Mouse (Mus musculus) forebrain, embryonic 10.5 days (tissue): ENCODE measurements around the gene Rec8. TPM values are rescaled to one million over a fixed set of nuclear protein-coding genes. Genes with fewer than 3 reads are reported as not detected.

Experiments
- DNase-seq: peaks from one replicate; pipeline ENCODE4 v3.0.0-alpha.2; 2017; ENCODE audit warnings: low spot score; ENCODE audit errors: extremely low spot score
- H3K27ac ChIP-seq: fragments of 300-500 bp; sonication (generic); 2 replicates; pipeline ENCODE4 v1.5.1; 2016; ENCODE audit warnings: mild to moderate bottlenecking
- H3K27me3 ChIP-seq: fragments of 300-500 bp; sonication (generic); 2 replicates; pipeline ENCODE4 v1.6.1; 2016; ENCODE audit warnings: mild to moderate bottlenecking; ENCODE audit not compliant: poor library complexity, severe bottlenecking
- H3K36me3 ChIP-seq: fragments of 300-500 bp; sonication (generic); replicated peaks from 2 replicates; pipeline ENCODE4 v1.6.1; 2016; ENCODE audit warnings: mild to moderate bottlenecking, moderate library complexity
- H3K4me1 ChIP-seq: fragments of 300-500 bp; sonication (generic); 2 replicates; pipeline ENCODE4 v1.6.1; 2016
- H3K4me3 ChIP-seq: fragments of 300-500 bp; sonication (generic); 2 replicates; pipeline ENCODE4 v1.5.1; 2016; ENCODE audit warnings: mild to moderate bottlenecking, moderate library complexity
- H3K9me3 ChIP-seq: fragments of 300-500 bp; sonication (generic); 2 replicates; pipeline ENCODE4 v1.6.1; 2016; ENCODE audit warnings: mild to moderate bottlenecking, moderate library complexity
- WGBS: fragments of 180-500 bp; shearing (Covaris S2); methylation state at CpG from one replicate; pipeline ENCODE4 v1.1.7; 2016; 5-methylcytosine and 5-hydroxymethylcytosine counted together
- polyA plus RNA-seq: library from polyadenylated mRNA; unstranded; fragments of >200 nt; fragmentation: Nextera tagmentation; extraction: Ambion mirVana; gene quantifications from 2 replicates; pipeline ENCODE4 v1.2.1, GENCODE M21; 2016

Rec8 gene
- polyA plus RNA-seq, result 5.6 and 5.7 TPM in 2 replicates

DNA sequence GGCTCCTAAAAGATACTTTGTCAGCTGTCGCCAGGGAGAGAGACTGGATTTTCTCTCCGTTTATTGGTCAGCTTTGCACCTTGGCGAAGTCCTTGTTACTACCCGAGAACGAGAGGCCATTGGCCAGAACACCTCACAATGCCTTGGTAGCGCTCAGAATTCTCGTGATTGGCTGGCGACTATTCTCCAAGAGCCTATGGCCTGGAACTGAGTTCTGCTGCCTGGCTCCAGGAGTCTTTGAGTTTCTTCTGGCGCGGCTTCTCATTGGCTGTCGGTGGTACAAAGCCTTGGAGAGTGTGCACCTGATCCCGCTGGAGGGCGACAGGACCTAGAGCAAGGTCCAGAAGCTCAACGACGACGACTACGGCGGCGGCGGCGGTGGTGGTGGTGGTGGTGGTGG is at the start of gene Rec8:
Gene Rec8, plus strand, starts transcription at position 216 of the 400 bp plus-strand sequence.
- WGBS, result 28% methylated on average over 21 of the region's 21 CpGs
- H3K27ac ChIP-seq, result peak within 1 kb of the TSS; percentile 42; the same call in 1 of the 2 replicates

DNA sequence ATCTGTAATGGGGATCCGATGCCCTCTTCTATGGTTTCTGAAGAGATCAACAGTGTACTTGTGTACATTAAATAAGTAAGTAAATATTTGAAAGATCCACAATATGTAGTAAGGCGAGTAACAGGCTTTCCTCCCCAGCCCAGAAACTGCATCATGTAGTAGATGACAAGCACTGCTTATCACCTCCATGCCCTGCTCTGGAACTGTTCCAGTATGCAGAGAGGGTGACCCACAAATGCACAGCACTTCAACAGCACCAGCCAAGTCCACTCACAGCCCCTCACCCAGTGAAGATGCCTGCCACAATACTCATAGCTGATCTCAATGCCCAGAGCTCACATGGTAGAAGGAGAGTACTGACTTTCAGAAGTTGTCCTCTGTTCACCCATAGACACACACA is 47.2 kb upstream of the Rec8 start:
- H3K27ac ChIP-seq, result no peak overlapping the region
- no peaks in the 10 kb centered on the region for H3K9me3 ChIP-seq
- H3K27me3 ChIP-seq, result peaks cover 3% of the 10 kb centered on the region; the same call in 1 of the 2 replicates
- no peak for DNase-seq
- H3K4me1 ChIP-seq, result peaks cover 4% of the 10 kb centered on the region
- H3K36me3 ChIP-seq, result peaks cover 45% of the 10 kb centered on the region
- no peak overlapping the region for H3K4me3 ChIP-seq
- 89% methylated on average over 2 of the region's 2 CpGs for WGBS

More for the DNA sequence above, at the start of gene Rec8:
- Histone ChIP-seq H3K4me3 (peak within 1 kb of the TSS; percentile 36), H3K9me3 (no peaks in the 10 kb centered on the region), H3K36me3 (no peaks in the 10 kb centered on the region; the same call in 1 of the 2 replicates), H3K4me1 (peaks cover 20% of the 10 kb centered on the region), H3K27me3 (peaks cover 13% of the 10 kb centered on the region)
- peak; percentile 63 for DNase-seq

DNA sequence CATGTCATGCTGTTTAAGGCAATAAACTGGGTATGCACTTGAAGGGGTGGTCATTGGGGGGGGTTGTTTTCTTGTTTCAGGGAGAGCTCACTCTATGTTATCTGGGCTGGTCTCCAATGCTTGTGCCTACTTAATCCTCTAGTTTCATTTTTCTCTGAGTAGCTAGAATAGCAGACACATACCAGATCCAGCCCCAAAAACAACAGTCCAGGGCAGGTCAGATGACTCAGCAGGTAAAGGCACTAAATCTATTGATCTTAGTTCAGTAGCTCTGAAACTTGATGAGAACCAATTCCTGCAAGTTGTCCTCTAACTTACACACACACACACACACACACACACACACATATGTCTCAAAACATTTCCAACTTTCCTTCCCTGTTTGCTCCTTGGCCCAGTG is 46.1 kb upstream of the Rec8 start:
- H3K36me3 ChIP-seq, result peaks cover 34% of the 10 kb centered on the region
- no peak for DNase-seq
- no peaks in the 10 kb centered on the region for H3K9me3 ChIP-seq
- peaks cover 4% of the 10 kb centered on the region; the same call in 1 of the 2 replicates for H3K27me3 ChIP-seq
- H3K4me1 ChIP-seq, result peaks cover 11% of the 10 kb centered on the region
- no peak overlapping the region for H3K27ac ChIP-seq
- H3K4me3 ChIP-seq, result no peak overlapping the region

DNA sequence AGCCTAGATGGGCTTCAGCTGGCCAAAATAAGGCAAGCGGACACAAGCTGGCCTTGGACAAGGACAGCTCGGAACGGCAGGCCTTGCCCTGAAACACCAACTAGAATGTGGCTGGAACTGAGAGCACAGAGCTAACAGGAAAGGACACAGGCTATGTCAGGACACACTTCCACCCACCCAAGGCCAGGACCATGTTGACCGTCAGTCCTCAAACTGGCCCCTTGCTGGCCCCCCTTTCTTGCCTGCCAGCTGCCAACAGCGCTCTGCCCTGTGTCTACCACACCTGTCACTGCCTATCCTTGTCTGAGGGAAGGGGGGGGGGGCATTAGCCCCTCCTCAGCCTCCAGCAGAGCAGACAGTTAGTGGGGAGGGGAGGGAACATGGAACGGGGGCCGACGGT is 42.5 kb upstream of the Rec8 start, which contains the start of gene Fitm1:
Gene Fitm1, plus strand, starts transcription at position 316 of the 400 bp plus-strand sequence.
- Histone ChIP-seq H3K9me3 (no peaks in the 10 kb centered on the region), H3K4me1 (peaks cover 29% of the 10 kb centered on the region), H3K4me3 (no peak within 1 kb of the TSS), H3K27ac (peak within 1 kb of the TSS; percentile 30; the same call in 1 of the 2 replicates), H3K36me3 (peaks cover 6% of the 10 kb centered on the region), H3K27me3 (peaks cover 4% of the 10 kb centered on the region; the same call in 1 of the 2 replicates)
- DNase-seq, result no peak
- WGBS, result 82% methylated on average over 8 of the region's 8 CpGs

DNA sequence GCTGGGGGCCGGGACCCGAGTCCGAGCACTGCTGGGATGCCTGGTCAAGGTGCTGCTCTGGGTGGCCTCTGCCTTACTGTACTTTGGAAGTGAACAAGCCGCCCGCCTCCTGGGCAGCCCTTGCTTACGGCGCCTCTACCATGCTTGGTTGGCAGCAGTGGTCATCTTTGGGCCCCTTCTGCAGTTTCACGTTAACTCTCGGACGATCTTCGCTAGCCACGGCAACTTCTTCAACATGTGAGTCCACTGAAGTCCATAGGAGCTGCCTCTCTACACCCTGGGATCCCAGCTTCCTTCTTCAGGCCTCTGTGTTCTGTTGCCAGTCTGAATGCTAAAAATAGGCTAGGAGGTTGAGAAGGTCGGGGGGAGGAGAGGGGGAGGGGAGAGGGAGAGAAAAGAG is 42.1 kb upstream of the Rec8 start:
- H3K27me3 ChIP-seq, result peaks cover 4% of the 10 kb centered on the region; the same call in 1 of the 2 replicates
- peak overlapping the region; percentile 30; the same call in 1 of the 2 replicates for H3K27ac ChIP-seq
- no peak for DNase-seq
- H3K9me3 ChIP-seq, result no peaks in the 10 kb centered on the region
- peaks cover 10% of the 10 kb centered on the region for H3K36me3 ChIP-seq
- H3K4me3 ChIP-seq, result no peak overlapping the region
- 79% methylated on average over 13 of the region's 13 CpGs for WGBS
- peaks cover 29% of the 10 kb centered on the region for H3K4me1 ChIP-seq

DNA sequence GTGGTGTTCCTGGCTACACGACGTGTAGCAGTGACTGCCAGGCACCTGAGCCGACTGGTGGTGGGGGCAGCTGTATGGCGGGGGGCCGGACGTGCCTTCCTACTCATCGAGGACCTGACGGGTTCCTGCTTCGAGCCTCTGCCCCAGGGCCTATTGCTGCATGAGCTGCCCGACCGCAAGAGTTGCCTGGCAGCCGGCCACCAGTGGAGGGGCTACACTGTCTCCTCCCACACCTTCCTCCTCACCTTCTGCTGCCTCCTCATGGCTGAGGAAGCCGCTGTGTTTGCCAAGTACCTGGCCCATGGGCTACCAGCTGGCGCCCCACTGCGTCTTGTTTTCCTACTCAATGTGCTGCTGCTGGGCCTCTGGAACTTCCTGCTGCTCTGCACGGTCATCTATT is 41.5 kb upstream of the Rec8 start:
- peaks cover 17% of the 10 kb centered on the region for H3K36me3 ChIP-seq
- 83% methylated on average over 16 of the region's 16 CpGs for WGBS
- H3K9me3 ChIP-seq, result no peaks in the 10 kb centered on the region
- DNase-seq, result no peak
- no peak overlapping the region for H3K4me3 ChIP-seq
- H3K27ac ChIP-seq, result no peak overlapping the region
- H3K27me3 ChIP-seq, result peaks cover 4% of the 10 kb centered on the region; the same call in 1 of the 2 replicates
- H3K4me1 ChIP-seq, result peaks cover 29% of the 10 kb centered on the region

DNA sequence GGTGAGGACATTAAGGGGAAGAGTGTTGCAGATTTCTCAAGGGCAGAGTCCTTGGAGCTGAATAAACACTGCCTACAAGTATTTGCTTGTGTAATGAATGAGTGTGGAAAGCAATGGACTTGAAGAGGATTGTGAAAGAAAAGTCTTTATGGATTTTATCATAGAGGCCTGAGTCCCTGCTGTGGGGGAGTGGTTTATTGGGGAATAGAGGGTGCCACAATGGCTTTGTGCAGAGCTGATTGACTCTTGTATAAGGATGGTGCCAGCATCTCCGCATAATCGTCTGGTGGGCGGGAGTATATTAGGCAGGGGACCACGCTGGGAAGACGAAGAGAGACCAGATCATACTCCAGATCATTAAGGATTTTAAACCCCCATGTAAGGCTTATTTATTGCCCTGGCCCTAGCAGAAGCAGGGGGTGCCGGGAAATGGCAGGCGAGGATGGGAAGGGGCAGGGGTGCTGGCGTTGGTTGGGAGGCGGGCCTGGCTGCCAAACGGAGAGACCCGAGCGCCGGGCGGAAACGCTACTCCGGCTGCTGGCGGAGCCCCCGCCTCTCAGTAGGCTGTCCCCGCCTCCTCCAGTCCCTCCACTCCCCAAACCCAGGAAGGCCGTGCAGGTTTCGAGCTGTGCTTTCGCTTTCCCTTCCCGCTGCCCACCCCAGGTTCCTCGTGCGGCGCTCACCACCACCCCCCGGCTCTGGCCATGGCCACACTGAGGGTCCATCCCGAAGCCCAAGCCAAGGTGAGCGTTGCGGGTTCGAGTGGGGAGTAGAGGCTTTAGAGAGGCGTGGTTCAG is 39.8 kb upstream of the Rec8 start, which contains the start of gene Psme1:
Gene Psme1, plus strand, starts transcription at position 253 of the 797 bp plus-strand sequence.
- peaks cover 4% of the 10 kb centered on the region; the same call in 1 of the 2 replicates for H3K27me3 ChIP-seq
- H3K27ac ChIP-seq, result peak within 1 kb of the TSS; percentile 92
- no peaks in the 10 kb centered on the region for H3K9me3 ChIP-seq
- peaks cover 23% of the 10 kb centered on the region for H3K36me3 ChIP-seq
- peaks cover 32% of the 10 kb centered on the region for H3K4me1 ChIP-seq
- 1% methylated on average over 32 of the region's 32 CpGs for WGBS
- H3K4me3 ChIP-seq, result peak within 1 kb of the TSS; percentile 78
- DNase-seq, result peak; percentile 78

DNA sequence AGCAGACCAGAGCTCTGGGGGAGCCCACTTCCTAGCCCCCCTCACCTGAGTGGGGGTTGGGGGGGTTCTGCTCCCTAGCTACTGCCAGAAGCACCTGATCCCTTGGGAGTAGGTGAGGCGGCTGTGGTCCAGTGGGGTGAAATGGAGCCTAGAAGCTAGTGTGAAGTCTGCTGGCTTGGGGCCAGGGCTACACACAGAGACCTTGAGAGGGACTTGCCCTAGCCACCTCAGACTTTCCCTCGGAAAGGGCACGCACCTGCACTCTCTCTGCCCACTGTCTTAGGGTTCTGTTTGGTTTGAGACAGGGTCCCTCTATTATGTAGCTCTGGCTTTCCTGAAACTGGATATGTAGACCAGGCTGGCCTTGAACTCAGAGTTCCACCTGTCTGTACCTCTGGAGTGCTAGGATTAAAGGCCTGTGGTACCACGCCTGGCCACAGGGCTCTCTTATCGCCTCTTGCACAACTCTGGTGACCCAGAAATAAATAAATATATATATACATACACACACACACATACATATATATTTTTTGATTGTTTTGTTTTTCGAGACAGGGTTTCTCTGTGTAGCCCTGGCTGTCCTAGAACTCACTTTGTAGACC is 39.1 kb upstream of the Rec8 start:
- Histone ChIP-seq H3K36me3 (peaks cover 23% of the 10 kb centered on the region), H3K4me1 (peaks cover 32% of the 10 kb centered on the region), H3K27ac (peak overlapping the region; percentile 92), H3K9me3 (no peaks in the 10 kb centered on the region), H3K4me3 (peak overlapping the region; percentile 78), H3K27me3 (peaks cover 9% of the 10 kb centered on the region)
- 34% methylated on average over 6 of the region's 6 CpGs for WGBS
- no peak for DNase-seq

DNA sequence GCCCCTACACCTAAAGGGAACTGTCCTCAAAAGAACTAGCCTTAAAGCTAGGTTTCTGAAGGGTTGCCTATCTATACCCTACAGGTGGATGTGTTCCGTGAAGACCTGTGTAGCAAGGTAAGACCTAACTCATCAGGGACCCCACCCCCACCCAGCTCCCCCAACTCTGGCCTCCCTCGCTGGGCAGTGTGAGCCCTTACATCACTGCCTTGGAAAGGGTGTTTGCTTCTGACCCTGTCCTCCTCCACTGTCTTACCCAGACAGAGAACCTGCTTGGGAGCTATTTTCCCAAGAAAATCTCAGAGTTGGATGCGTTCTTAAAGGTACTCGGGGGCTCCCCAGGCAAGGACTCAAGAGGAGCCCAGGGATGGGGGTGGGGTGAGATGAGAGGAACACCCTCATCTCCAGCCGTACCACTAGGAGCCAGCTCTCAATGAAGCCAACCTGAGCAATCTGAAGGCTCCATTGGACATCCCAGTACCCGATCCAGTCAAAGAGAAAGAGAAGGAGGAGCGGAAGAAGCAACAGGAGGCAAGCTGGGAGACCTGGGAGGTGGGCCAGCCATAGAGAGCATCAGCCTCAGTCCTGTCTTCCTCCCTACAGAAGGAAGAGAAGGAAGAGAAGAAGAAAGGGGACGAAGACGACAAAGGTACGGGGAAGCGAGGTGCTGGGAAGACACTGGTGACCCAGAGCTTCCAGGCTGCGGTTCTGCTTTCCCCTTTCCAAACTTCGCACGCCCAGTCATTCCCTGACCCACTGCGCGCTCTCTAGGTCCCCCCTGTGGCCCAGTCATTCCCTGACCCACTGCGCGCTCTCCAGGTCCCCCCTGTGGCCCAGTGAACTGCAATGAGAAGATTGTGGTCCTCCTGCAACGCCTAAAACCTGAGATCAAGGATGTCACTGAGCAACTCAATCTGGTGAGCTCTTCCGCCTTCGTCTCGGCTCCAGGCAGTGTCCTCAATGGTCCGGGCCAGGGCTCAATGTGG is 38.0 kb upstream of the Rec8 start:
- H3K27ac ChIP-seq, result no peak overlapping the region
- peaks cover 38% of the 10 kb centered on the region for H3K4me1 ChIP-seq
- WGBS, result 82% methylated on average over 23 of the region's 23 CpGs
- no peaks in the 10 kb centered on the region for H3K9me3 ChIP-seq
- H3K36me3 ChIP-seq, result peaks cover 23% of the 10 kb centered on the region
- H3K27me3 ChIP-seq, result peaks cover 20% of the 10 kb centered on the region
- H3K4me3 ChIP-seq, result no peak overlapping the region
- DNase-seq, result no peak

DNA sequence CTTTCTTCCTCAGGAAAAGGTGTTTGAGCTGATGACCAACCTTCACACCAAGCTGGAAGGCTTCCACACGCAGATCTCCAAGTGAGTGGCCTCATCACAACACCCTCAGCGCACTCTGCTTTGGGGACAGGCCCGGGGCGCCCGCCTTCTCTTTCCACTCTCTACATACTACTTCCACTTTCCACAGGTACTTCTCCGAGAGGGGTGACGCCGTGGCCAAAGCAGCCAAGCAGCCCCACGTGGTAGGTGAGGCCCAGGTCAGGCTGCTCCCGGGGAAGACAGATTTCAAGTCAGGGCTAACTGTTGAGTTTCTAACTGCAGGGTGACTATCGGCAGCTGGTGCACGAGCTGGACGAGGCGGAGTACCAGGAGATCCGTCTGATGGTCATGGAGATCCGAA is 37.1 kb upstream of the Rec8 start:
- H3K9me3 ChIP-seq, result no peaks in the 10 kb centered on the region
- peaks cover 42% of the 10 kb centered on the region for H3K4me1 ChIP-seq
- no peak overlapping the region for H3K27ac ChIP-seq
- peaks cover 23% of the 10 kb centered on the region for H3K36me3 ChIP-seq
- peaks cover 18% of the 10 kb centered on the region for H3K27me3 ChIP-seq
- no peak for DNase-seq
- no peak overlapping the region for H3K4me3 ChIP-seq
- WGBS, result 94% methylated on average over 16 of the region's 16 CpGs

DNA sequence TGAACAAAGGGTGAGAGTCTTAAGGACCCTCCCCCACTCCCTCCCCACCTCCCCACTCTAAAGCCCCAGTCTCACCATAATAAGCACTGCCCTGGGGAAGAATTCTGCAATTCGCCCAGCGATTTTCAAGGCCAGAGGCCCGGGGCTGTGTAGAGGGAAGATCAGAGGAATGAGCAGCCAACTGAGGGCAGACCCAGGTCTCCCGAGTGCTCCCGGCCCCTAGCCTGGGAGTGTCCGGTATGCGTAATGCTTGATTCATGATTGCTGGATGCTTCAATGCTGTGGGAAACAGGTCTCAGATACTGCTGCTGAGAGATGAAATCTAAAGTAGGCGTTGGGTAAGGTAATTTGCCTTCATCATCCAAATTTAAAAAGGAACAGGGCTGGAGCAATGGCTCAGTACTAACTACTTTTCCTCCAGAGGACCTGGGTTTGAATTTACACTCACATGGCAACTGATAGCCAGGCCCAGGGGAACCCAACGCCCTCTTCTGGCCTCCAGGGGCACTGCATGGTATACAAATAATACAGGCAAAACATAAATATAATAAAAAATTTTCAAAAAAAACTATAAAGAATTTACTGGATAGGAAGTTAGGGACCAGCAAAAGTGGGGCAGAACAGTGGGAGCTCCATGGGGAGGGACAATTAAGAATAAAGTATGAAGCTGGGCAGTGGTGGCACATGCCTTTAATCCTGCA is 35.7 kb upstream of the Rec8 start:
- H3K27me3 ChIP-seq, result peaks cover 18% of the 10 kb centered on the region
- no peak overlapping the region for H3K27ac ChIP-seq
- peaks cover 38% of the 10 kb centered on the region for H3K4me1 ChIP-seq
- H3K9me3 ChIP-seq, result no peaks in the 10 kb centered on the region
- no peak overlapping the region for H3K4me3 ChIP-seq
- H3K36me3 ChIP-seq, result peaks cover 28% of the 10 kb centered on the region
- no peak for DNase-seq
- WGBS, result 78% methylated on average over 9 of the region's 9 CpGs
